Mouse (Mus musculus) megakaryocyte, embryonic 14.5 days (primary cell): ENCODE data around the gene Rnf213. TPM values are rescaled to one million over a fixed set of nuclear protein-coding genes. Genes with fewer than 3 reads are reported as not detected.

Experiments
- H3K27me3 ChIP-seq: replicated peaks from 2 replicates; pipeline ENCODE3; 2012; ENCODE audit warnings: inconsistent platforms
- H3K36me3 ChIP-seq: replicated peaks from 2 replicates; pipeline ENCODE3; 2012; ENCODE audit warnings: low read length, inconsistent platforms, mixed read lengths
- H3K4me1 ChIP-seq: 2 replicates; pipeline ENCODE4 v1.6.1; 2012; ENCODE audit warnings: inconsistent platforms
- H3K4me3 ChIP-seq: replicated peaks from 2 replicates; pipeline ENCODE3; 2012; ENCODE audit warnings: moderate library complexity, mild to moderate bottlenecking, inconsistent platforms
- H3K9me3 ChIP-seq: 2 replicates; pipeline ENCODE4 v1.6.1; 2012; ENCODE audit warnings: inconsistent platforms
- FLI1 ChIP-seq: IDR thresholded peaks from 2 replicates; pipeline ENCODE4 v1.6.1; 2012; ENCODE audit warnings: low read length, inconsistent platforms, mixed read lengths
- GATA1 ChIP-seq: IDR thresholded peaks from 3 replicates; pipeline ENCODE4 v1.6.1; 2012; ENCODE audit warnings: mixed read lengths, low read length, inconsistent platforms, borderline replicate concordance
- polyA plus RNA-seq: library from polyadenylated mRNA; stranded (reverse); fragments of >175 nt; gene quantifications from 2 replicates; pipeline ENCODE4 v1.2.3, GENCODE M21; 2012; ENCODE audit warnings: low replicate concordance; ENCODE audit not compliant: insufficient read depth

Rnf213 gene
- polyA plus RNA-seq, 1 experiment: 1.2 TPM

DNA sequence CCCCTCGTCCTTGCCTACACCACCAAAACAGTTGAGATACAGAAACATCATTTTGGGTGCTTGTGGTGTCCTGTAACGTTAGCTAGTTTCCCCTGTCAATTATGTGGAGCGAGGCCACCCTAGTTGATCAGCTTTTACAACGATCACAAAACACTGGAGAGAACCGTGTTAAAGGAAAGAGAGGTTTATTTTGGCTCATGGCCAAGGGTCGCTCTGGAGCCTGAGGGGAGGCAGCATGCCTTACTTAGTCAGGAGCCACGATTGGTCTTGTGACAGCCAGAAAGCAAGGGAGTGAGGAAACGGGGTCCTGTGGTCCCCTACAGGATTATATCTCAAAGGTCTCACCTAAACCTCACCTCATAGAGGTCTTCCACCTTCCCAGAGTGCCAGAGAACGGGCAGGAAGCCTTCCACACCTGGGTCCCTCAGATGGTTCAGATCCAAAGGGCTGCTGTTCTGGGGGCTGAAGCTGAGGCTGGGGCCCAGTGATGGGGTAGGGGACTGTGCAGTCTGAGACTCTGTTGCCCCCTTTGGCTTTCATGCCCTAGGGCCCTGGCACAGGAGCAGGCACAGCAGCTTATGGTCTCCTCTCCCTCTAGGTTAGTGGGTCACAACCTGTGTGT is 120.2 kb downstream of the Rnf213 start:
- no peak for TF ChIP-seq GATA1
- TF ChIP-seq FLI1: no peak
- Histone ChIP-seq H3K9me3 (no peaks in the 10 kb centered on the region), H3K36me3 (peaks cover 8% of the 10 kb centered on the region), H3K4me3 (no peak overlapping the region), H3K4me1 (peaks cover 12% of the 10 kb centered on the region; the same call in 1 of the 2 replicates), H3K27me3 (peaks cover 85% of the 10 kb centered on the region)

DNA sequence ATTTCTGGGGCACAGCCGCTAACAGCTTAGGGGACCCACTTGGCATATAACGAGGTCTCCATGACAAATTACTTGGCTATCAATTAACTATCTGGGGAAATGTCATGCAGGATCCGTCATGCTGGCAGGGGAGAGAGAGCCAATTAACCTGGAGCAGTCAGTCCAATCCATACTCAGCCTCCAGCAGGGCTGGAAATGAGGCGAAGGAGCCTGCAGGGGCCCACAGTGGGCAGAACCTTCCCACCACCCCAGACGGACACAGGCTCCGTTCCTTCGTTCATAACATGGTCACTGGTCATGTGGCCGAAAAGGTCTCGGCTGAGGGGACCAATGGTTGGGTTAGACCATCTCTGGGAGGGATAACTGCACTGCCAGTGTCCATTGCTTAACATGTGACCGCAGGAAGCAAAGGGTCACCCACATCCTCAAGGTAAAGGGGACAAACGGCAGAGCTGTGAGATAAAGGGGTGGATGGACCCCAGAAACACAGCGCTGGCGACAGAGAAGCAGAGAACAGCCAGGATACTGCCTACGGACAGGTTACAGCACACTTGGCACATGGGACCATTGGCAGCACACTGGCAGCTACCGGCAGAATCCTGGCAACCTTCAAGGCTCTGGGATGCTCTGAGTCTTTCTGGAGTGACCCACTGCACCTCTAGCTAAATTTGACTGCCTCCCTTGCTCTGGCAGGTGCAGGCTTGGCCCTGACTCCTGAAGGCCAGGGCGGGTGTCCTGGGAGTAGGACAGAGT is 121.4 kb downstream of the Rnf213 start:
- TF ChIP-seq GATA1 (no peak), FLI1 (no peak)
- Histone ChIP-seq H3K4me3 (no peak overlapping the region), H3K27me3 (peaks cover 92% of the 10 kb centered on the region), H3K36me3 (no peaks in the 10 kb centered on the region), H3K9me3 (no peaks in the 10 kb centered on the region), H3K4me1 (peaks cover 12% of the 10 kb centered on the region; the same call in 1 of the 2 replicates)

DNA sequence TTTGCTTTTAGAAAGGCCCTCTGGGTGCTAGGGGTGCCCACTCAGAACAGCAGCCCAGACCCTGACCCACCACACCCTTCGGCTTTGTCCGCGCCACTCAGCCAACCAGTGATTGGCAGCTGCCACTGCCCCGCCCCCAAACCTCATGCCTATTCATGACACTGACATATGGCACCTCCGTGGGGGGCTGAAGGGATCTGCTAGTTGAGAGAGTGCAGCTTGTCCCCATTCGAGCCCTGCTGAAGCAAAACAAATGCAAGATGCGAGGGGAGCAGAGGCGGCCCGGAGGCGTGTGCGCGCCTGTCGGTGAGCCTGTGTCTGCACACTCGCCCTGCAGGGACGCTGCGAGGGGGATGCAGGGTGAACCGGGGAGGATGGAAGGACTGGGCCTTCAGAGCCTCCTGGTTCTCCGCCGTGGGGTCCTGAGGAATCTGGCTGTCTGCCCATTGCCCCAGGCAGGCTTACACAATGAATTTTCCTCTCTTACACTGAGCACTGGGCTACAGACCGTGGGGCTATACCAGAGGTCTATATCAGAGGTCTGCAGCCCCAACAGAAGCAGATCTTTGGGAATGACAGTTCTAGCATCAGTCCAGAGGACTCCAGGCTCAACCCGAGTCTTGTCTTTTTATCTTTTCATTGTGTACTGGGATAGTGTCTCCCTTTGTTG is 122.2 kb downstream of the Rnf213 start:
- Histone ChIP-seq H3K4me3 (peak overlapping the region; percentile 6), H3K27me3 (peaks cover 95% of the 10 kb centered on the region), H3K4me1 (peaks cover 12% of the 10 kb centered on the region; the same call in 1 of the 2 replicates), H3K9me3 (no peaks in the 10 kb centered on the region), H3K36me3 (no peaks in the 10 kb centered on the region)
- TF ChIP-seq GATA1: no peak
- TF ChIP-seq FLI1: no peak

GRCm38 (mm10) chr11:119515823-119516676 is 123.2 kb downstream of the Rnf213 start:
- Histone ChIP-seq H3K27me3 (peaks cover 94% of the 10 kb centered on the region), H3K4me3 (no peak overlapping the region), H3K36me3 (no peaks in the 10 kb centered on the region), H3K4me1 (peaks cover 12% of the 10 kb centered on the region; the same call in 1 of the 2 replicates), H3K9me3 (no peaks in the 10 kb centered on the region)
- TF ChIP-seq GATA1: no peak
- TF ChIP-seq FLI1: no peak

DNA sequence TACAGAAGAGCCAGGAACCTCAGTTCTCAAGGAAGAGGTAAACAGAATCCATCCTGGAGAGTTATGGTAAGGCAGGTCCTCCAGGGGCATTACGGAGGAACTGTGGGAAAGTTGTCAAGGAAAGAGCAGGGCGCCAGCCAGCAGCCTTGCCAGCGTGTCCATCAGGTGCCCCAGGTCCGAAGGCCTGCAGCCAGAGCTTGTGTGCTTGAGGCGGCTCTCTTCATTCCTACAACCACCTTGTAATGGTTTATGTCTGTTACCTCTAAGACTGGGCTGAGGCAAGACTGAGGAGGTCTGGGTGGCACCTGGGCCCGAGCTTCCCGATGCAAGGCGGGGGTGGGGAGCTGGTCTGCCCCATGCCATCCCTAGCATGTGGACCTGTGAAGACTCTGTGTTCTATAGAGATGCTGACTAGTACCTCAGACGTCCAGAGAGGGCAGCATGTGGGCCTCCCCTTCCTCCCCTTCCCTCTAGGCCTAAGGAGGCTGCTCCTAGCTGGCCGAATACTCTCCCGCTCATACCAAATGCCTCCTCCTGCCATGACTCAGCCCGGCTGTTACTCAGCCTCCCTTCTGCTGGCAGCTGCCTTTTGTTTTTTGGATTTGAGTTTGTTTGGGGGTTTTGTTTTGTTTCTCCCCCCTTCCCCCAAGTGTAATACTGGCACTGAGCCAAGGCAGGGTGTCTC is 123.9 kb downstream of the Rnf213 start:
- H3K36me3 ChIP-seq: no peaks in the 10 kb centered on the region
- peaks cover 96% of the 10 kb centered on the region for H3K27me3 ChIP-seq
- no peaks in the 10 kb centered on the region for H3K9me3 ChIP-seq
- no peak for TF ChIP-seq FLI1
- TF ChIP-seq GATA1: no peak
- H3K4me3 ChIP-seq: no peak overlapping the region
- peaks cover 12% of the 10 kb centered on the region; the same call in 1 of the 2 replicates for H3K4me1 ChIP-seq

GRCm38 (mm10) chr11:119519387-119519786 is 126.5 kb downstream of the Rnf213 start:
- TF ChIP-seq GATA1 (no peak), FLI1 (no peak)
- peaks cover 19% of the 10 kb centered on the region for H3K4me1 ChIP-seq
- peaks cover 10% of the 10 kb centered on the region; the same call in 1 of the 2 replicates for H3K9me3 ChIP-seq
- H3K27me3 ChIP-seq: peaks cover 93% of the 10 kb centered on the region
- H3K36me3 ChIP-seq: no peaks in the 10 kb centered on the region
- H3K4me3 ChIP-seq: no peak overlapping the region

GRCm38 (mm10) chr11:119520005-119520712 is 127.3 kb downstream of the Rnf213 start:
- no peak overlapping the region for H3K4me3 ChIP-seq
- peaks cover 90% of the 10 kb centered on the region for H3K27me3 ChIP-seq
- TF ChIP-seq FLI1: no peak
- no peak for TF ChIP-seq GATA1
- peaks cover 17% of the 10 kb centered on the region for H3K4me1 ChIP-seq
- H3K36me3 ChIP-seq: no peaks in the 10 kb centered on the region
- peaks cover 10% of the 10 kb centered on the region; the same call in 1 of the 2 replicates for H3K9me3 ChIP-seq

DNA sequence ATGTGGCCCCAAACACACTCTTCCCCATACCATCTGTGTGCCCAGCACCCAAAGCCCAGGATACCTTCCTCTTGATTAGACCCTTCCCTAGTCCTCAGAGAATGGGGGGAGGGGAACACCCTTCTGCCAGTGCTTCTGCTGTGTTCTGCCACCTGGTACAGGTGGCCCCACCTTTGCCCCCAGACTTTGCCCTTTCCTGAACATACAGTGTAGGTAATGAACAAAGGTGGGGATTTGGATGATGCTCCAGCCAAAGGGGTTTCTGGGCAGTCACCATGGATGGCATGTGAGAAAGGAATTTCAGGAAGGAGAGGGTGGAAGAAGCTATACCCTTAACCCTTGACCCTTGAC is 127.8 kb downstream of the Rnf213 start:
- H3K4me3 ChIP-seq: no peak overlapping the region
- peaks cover 10% of the 10 kb centered on the region; the same call in 1 of the 2 replicates for H3K9me3 ChIP-seq
- peaks cover 85% of the 10 kb centered on the region for H3K27me3 ChIP-seq
- TF ChIP-seq FLI1 (no peak), GATA1 (no peak)
- peaks cover 16% of the 10 kb centered on the region for H3K4me1 ChIP-seq
- no peaks in the 10 kb centered on the region for H3K36me3 ChIP-seq
